Mouse (Mus musculus) brain, embryonic 14.5 days (tissue): ENCODE results near the gene Etl4.

Source experiments
- CTCF ChIP-seq: fragments of 200-500 bp; IDR thresholded peaks from 2 replicates; pipeline ENCODE4 v1.5.1; 2012; ENCODE audit warnings: inconsistent platforms, mild to moderate bottlenecking, moderate library complexity, borderline replicate concordance; ENCODE audit not compliant: insufficient read depth, insufficient read length; ENCODE audit errors: extremely low read depth
- POLR2A ChIP-seq: fragments of 200-500 bp; IDR thresholded peaks from 2 replicates; pipeline ENCODE4 v1.6.1; 2012; ENCODE audit warnings: mild to moderate bottlenecking, inconsistent platforms, borderline replicate concordance; ENCODE audit not compliant: poor library complexity, insufficient read depth, insufficient read length, severe bottlenecking; ENCODE audit errors: extremely low read depth

DNA sequence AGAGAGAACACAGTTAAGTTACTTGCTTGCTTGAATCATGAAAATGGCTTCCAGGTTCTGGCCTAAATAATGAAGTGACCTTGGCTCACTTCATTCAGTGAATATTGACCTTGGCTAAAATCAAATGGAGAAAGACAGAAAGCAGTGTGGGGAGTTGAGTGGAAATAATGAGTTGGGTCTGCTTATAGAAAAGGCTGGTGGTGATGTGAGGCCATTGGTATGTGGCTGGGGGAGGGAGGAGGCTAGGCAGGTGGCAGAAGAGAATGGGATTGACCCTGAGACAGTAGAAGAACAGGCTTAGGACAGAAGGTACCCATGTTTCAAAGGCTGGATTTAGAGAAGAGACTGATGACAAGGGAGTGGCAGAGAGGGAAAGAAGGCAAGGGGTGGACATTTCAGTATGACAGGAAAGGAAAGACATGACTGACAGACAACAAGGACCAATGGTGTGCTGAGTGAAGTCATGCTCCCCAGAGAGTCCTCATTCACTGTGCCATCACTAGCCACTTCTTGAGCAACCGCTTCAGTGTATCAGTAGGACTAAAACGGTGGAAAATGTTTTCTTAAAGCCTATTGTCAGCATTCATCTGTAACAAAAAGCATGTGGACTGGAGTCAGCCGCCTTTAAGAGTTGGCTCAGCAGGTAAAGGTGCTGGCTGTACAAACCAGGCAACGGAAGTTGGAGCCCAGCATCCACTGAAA, 854.1 kb downstream of the Etl4 start:
- no peak for TF ChIP-seq CTCF
- no peak for TF ChIP-seq POLR2A
